Mouse (Mus musculus): Measurements from ENCODE around the gene Cdipt.

The Cdipt gene

DNA sequence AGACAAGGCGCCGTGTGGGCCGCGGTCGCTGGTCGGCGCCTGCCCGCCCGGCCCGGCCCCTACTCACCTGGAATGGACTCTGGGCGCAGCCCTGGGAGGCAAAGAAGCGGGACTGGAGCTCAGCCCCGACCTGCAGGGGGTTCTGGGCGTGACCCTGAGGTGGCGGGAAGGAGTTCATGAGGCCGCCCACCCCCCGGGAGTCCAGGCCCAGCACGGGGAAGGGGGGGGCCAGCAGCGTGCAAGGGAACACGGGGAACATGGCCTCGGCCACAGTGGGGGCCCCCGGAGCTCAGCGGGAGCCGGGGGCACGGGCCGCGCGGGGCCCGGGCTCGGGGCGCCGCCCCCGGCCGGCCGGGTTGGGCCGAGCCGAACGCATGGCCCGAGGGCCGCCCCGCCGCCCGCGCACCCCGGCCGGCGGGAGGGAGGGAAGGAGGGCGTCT is 50.5 kb downstream of the Cdipt start:
- DNase-seq, result peak; percentile 64

DNA sequence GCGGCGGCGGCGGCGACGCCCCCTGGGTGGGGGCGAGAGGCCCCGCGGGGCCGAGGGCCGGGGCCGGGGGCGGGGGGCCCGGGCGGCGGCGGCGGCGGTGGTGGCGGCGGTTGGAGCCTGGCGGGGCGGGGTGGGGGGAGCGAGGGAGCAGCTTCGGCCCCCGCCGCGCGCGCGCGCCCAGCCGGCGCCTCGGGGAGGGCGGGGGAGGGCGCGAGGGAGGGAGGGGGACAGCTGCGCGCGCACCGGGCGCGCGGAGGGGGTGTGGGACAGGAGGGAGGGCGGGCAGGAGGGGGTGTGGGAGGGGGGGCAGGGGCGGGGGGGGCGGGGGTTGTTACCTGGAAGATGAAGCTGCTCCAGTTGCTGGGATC is 50.9 kb downstream of the Cdipt start:
- no peak for DNase-seq

DNA sequence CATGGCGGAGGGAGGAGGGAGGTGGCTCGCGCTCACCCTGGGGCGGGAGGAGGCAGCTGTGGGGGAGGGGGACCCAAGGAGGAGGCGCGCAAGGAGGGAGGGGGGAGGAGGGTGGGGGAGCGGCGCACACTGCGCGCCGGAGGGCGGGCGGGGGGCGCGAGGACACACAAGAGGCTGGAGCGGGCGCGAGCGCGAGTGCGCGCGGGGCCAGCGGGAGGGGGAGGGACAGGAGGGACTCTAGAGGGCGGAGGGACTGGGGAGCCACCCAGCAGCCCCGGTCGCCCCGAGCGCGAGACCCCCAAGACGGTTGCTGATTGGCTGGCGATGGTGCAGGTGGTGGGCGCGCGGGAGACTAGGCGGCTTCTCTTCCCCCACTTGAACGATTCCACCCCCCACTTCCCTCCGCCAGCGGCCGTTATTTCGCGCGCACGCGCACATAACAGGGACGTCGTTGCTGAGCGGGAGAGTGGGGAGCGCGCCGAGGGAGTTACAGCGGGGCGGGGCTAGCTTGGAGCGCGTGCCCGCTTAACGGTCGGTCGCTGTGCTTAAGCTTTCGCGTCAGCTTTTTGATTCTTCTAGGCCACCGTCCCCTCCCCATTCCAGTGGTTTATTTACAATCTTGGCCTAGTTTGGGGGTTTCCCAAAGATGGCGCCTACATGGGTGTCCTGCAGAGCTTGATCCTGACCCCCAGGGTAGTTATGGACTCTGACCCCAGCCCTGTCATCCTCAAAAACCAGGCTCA is 51.4 kb downstream of the Cdipt start, which contains the start of gene Maz:
Gene Maz, minus strand, starts transcription at position 54 of the 743 bp plus-strand sequence.
- DNase-seq, result peak; percentile 99

DNA sequence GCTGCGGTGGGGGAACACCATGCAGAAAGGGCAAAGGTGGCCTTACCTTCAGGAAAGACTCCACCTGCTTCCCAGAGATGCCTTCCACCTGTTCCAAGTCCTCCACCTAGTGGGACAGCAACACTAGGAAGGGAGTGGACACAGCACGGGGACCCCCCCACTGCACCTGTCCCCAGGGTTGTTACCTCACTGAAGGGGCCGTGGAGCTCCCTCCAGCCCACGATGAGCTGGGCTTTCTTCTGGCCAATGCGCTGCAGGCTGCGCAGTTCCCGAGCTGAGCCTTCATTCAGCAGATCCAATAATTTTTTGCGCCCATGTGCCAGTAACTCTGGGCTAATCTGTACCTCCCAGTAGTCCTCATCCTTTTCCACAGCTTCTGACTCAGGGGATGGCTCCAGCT is 52.2 kb downstream of the Cdipt start:
- no peak for DNase-seq
